Mouse (Mus musculus) forebrain, embryonic 14.5 days (tissue): ENCODE measurements at regions not wholly inside any gene's neighbourhood (a gene's known extent, or its start where the extent isn't known, plus 50 kb on each side); places are given as distances from the start of the nearest gene placed in this dataset.

ENCODE experiments used
- ATAC-seq: fragments of 200-750 bp; cut with Nextera tagmentation; 2 replicates; pipeline ENCODE4 v1.8.0; 2017; ENCODE audit warnings: mild to moderate bottlenecking, moderate library complexity
- DNase-seq: peaks from one replicate; pipeline ENCODE4 v3.0.0-alpha.2; 2015; ENCODE audit warnings: low spot score
- H3K27ac ChIP-seq: fragments of 300-500 bp; sonication (generic); 2 replicates; pipeline ENCODE4 v1.5.1; 2014; ENCODE audit warnings: low read depth, mild to moderate bottlenecking, control low read depth, low read length, moderate library complexity
- H3K27me3 ChIP-seq: fragments of 300-500 bp; sonication (generic); replicated peaks from 2 replicates; pipeline ENCODE4 v1.6.1; 2014; ENCODE audit warnings: low read length, control low read depth, mixed read lengths; ENCODE audit not compliant: control insufficient read depth, insufficient read depth
- H3K36me3 ChIP-seq: fragments of 300-500 bp; sonication (generic); 2 replicates; pipeline ENCODE4 v1.6.1; 2014; ENCODE audit warnings: low read length, control low read depth; ENCODE audit not compliant: control insufficient read depth, insufficient read depth
- H3K4me1 ChIP-seq: fragments of 300-500 bp; sonication (generic); 2 replicates; pipeline ENCODE4 v1.6.1; 2014; ENCODE audit warnings: antibody characterized with exemption, low read length, control low read depth; ENCODE audit not compliant: control insufficient read depth, insufficient read depth
- H3K4me2 ChIP-seq: fragments of 300-500 bp; sonication (generic); 2 replicates; pipeline ENCODE4 v1.6.1; 2014; ENCODE audit warnings: mild to moderate bottlenecking, control low read depth, low read length
- H3K4me3 ChIP-seq: fragments of 300-500 bp; sonication (generic); 2 replicates; pipeline ENCODE4 v1.5.1; 2014; ENCODE audit warnings: low read depth, low read length, control low read depth
- H3K9ac ChIP-seq: fragments of 300-500 bp; sonication (generic); 2 replicates; pipeline ENCODE4 v1.6.1; 2014; ENCODE audit warnings: mild to moderate bottlenecking, low read length, control low read depth, moderate library complexity
- H3K9me3 ChIP-seq: fragments of 300-500 bp; sonication (generic); replicated peaks from 2 replicates; pipeline ENCODE4 v1.6.1; 2016; ENCODE audit warnings: low read length, control low read depth, mixed read lengths; ENCODE audit not compliant: control insufficient read depth
- WGBS: fragments of 180-500 bp; shearing (Covaris S2); extraction: QIAGEN DNeasy Blood & Tissue Kit; methylation state at CpG from one replicate; pipeline ENCODE4 v1.1.7; 2014; 5-methylcytosine and 5-hydroxymethylcytosine counted together

DNA sequence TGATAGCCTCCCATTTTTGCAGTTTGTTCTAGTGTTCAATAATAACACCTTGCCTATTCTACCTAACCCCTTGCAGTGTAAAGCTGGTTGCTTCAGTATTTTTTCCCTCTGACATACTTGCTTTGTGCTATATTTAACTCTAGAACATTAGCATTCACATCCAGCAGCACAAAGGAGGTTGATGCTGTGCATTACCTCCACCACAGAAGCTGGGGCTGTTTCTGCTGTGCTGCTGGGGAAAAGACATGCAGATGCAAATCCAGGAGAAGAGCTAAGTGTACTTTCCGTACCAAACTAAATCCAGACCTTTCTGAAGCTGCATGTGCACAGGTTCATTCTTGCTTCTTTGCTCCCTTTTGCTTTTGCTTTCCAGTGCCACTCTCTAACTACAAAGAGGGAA is 403.9 kb upstream of the Mef2c start:
- no peak overlapping the region for H3K27ac ChIP-seq

DNA sequence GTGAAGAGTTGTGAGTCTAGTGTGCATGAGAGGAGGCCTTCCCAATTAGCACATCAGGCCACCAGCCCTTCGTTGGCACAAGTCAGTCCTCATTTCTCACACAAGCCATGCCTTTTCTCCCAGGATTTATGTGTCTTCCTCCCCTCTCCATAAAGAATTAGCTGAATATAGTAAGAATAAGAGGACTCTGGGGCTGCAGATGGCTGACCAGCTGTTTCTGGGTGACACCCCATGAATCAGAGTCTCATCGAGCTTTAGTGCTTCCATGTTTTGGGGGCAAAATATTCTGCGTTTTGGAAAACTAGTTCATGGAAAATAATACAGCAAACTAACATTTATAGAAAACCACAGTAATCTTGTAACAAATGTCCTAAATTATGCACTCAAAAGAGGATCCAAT is 393.2 kb upstream of the Mef2c start:
- H3K9ac ChIP-seq = no peak overlapping the region

More for the DNA sequence above, 403.9 kb upstream of the Mef2c start:
- no peaks in the 10 kb centered on the region for H3K4me1 ChIP-seq
- WGBS = 63% methylated on average over 1 of the region's 1 CpGs
- no peak overlapping the region for H3K9ac ChIP-seq
- H3K36me3 ChIP-seq = no peaks in the 10 kb centered on the region
- no peaks in the 10 kb centered on the region for H3K27me3 ChIP-seq
- H3K4me2 ChIP-seq = no peak overlapping the region
- no peaks in the 10 kb centered on the region for H3K9me3 ChIP-seq
- no peak for ATAC-seq
- DNase-seq = no peak
- no peak overlapping the region for H3K4me3 ChIP-seq

DNA sequence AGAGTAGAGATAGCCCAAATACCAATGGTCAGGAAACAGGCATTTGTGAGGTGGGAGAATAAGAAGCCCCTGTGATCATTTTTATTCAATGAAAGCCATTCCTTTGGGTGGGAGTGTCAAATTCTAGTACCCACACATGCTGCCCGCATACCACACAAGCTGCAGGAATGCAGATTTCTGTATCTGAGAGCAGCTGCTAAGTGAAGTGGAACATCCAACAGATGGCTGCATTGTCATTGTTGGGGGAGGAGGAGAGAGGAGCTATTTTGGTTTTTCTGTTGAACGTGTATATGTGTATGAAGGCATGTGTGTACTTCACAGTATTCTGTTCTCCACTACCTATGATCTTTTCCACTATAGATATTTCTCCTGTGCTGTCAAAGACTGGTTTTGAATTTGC is 392.3 kb upstream of the Mef2c start:
- Histone ChIP-seq H3K4me3 (no peak overlapping the region), H3K9me3 (no peaks in the 10 kb centered on the region), H3K9ac (no peak overlapping the region), H3K27me3 (no peaks in the 10 kb centered on the region), H3K4me2 (no peak overlapping the region), H3K36me3 (no peaks in the 10 kb centered on the region), H3K4me1 (no peaks in the 10 kb centered on the region), H3K27ac (no peak overlapping the region)
- ATAC-seq (peak; percentile 67), DNase-seq (peak; percentile 33)
- WGBS = 9% methylated on average over 2 of the region's 2 CpGs

More for the DNA sequence above, 393.2 kb upstream of the Mef2c start:
- Histone ChIP-seq H3K4me3 (no peak overlapping the region), H3K36me3 (no peaks in the 10 kb centered on the region), H3K27me3 (no peaks in the 10 kb centered on the region), H3K4me1 (no peaks in the 10 kb centered on the region), H3K9me3 (no peaks in the 10 kb centered on the region), H3K27ac (no peak overlapping the region), H3K4me2 (no peak overlapping the region)
- WGBS = 78% methylated on average over 3 of the region's 3 CpGs
- ATAC-seq = no peak
- no peak for DNase-seq

DNA sequence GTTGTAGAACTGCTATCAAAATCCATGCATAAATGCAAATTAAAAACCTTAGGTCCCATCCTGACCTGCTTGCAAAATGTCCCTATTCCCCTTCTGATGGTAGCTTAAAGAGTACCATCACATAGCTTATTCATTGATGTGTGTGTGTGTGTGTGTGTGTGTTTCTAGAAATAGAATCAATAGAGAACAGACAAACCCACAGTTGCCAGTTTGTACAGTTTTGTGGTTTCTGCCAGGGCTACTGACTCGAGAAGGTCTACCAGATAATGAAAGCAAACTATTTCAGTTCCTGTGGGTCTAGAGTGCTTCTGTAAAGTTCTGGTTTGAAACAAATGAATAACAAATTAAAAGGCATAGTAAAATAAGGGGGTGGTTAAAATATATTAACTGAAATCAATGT is 391.5 kb upstream of the Mef2c start:
- Histone ChIP-seq H3K9ac (no peak overlapping the region), H3K4me1 (no peaks in the 10 kb centered on the region), H3K27ac (no peak overlapping the region), H3K36me3 (no peaks in the 10 kb centered on the region), H3K27me3 (no peaks in the 10 kb centered on the region), H3K4me3 (no peak overlapping the region), H3K9me3 (no peaks in the 10 kb centered on the region), H3K4me2 (no peak overlapping the region)
- ATAC-seq (no peak), DNase-seq (no peak)
- 66% methylated on average over 1 of the region's 1 CpGs for WGBS

DNA sequence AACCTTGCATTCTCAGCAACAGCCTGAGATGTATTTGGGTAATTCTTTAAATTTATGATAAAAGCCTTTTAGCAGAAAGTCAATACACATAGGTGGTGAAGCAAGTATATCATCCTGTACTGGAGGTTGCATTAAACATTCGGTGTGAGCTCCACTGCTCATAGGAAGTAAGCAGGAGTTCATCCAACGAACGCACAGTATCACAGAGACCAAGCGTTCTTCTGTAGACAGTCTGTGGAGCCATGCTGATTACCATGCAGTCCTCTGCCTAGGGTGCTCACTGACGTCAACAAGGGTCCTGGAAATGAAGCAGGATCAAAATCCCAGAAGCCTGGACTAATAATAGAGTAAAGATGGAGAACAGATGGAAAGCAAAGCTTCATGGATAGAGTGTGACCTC is 391.1 kb upstream of the Mef2c start:
- Histone ChIP-seq H3K27ac (no peak overlapping the region), H3K4me1 (no peaks in the 10 kb centered on the region), H3K36me3 (no peaks in the 10 kb centered on the region), H3K27me3 (no peaks in the 10 kb centered on the region), H3K9me3 (no peaks in the 10 kb centered on the region), H3K4me2 (no peak overlapping the region), H3K4me3 (no peak overlapping the region), H3K9ac (no peak overlapping the region)
- 85% methylated on average over 5 of the region's 5 CpGs for WGBS
- DNase-seq (no peak), ATAC-seq (no peak)

DNA sequence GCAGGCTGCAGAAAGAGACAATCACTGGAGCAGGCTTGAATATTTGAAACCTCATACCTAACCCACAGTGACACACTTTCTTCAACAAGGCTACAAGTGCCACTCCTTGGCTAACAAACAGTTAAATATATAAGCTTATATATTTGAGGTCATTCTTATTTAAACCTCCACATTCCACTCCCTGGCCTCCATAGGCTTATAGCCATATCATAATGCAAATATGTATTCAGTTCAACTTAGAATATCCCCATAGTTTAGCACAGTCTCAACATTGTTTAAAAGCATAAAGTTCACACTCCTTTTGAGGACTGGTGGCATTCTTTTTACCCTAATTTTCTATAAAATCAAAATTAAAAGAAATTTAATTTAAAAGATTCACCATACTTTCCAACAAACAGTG is 390.0 kb upstream of the Mef2c start:
- H3K4me1 ChIP-seq = no peaks in the 10 kb centered on the region
- DNase-seq = no peak
- no peaks in the 10 kb centered on the region for H3K36me3 ChIP-seq
- no peaks in the 10 kb centered on the region for H3K9me3 ChIP-seq
- no peak for ATAC-seq
- H3K27me3 ChIP-seq = no peaks in the 10 kb centered on the region
- no peak overlapping the region for H3K4me3 ChIP-seq
- no peak overlapping the region for H3K4me2 ChIP-seq
- no peak overlapping the region for H3K27ac ChIP-seq
- H3K9ac ChIP-seq = no peak overlapping the region

DNA sequence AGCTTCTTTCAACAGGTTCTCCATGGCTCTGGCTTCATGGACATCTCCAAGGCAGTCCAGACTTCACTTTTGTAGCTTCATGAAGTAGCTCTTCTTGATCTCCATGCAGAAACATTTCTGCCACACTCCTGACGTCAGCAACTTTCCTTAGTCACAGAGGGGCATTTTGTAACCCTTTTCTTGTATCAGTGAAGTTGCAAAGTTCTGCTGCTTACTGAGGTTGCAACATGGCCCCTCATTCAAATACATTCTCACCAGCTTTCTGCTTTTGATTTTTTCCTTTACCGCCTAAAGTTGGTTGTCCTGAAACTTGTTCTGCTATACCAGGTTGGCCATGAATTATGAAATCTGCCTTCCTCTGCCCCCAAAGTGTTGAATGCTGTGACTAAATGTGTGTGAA is 389.4 kb upstream of the Mef2c start:
- Histone ChIP-seq H3K27me3 (no peaks in the 10 kb centered on the region), H3K4me2 (no peak overlapping the region), H3K9ac (no peak overlapping the region), H3K4me3 (no peak overlapping the region), H3K27ac (no peak overlapping the region), H3K9me3 (no peaks in the 10 kb centered on the region), H3K36me3 (no peaks in the 10 kb centered on the region), H3K4me1 (no peaks in the 10 kb centered on the region)
- DNase-seq = no peak
- 89% methylated on average over 2 of the region's 2 CpGs for WGBS
- ATAC-seq = no peak

DNA sequence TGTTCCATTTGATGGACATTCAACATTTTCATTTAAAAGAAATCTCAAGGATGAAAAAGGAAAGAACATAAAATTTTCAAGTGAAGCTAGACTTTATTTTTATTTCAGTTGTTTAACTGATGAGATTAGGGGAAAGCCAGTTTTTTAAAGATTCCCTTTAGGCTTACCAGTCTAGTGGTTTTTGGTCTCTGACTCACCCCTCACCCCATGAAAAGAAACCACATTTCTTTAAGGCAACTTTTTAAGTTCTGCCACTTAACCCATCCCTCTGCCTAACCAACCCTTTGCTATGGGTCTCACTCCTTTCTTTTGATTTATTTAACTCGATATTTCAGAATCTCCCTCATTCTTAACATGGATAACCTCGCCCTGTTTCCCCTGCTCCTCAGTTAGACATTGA is 388.1 kb upstream of the Mef2c start:
- H3K9ac ChIP-seq = no peak overlapping the region
- H3K4me3 ChIP-seq = no peak overlapping the region
- no peaks in the 10 kb centered on the region for H3K9me3 ChIP-seq
- WGBS = 91% methylated on average over 2 of the region's 2 CpGs
- no peaks in the 10 kb centered on the region for H3K4me1 ChIP-seq
- ATAC-seq (no peak), DNase-seq (no peak)
- no peak overlapping the region for H3K27ac ChIP-seq
- no peak overlapping the region for H3K4me2 ChIP-seq
- H3K27me3 ChIP-seq = no peaks in the 10 kb centered on the region
- H3K36me3 ChIP-seq = no peaks in the 10 kb centered on the region

DNA sequence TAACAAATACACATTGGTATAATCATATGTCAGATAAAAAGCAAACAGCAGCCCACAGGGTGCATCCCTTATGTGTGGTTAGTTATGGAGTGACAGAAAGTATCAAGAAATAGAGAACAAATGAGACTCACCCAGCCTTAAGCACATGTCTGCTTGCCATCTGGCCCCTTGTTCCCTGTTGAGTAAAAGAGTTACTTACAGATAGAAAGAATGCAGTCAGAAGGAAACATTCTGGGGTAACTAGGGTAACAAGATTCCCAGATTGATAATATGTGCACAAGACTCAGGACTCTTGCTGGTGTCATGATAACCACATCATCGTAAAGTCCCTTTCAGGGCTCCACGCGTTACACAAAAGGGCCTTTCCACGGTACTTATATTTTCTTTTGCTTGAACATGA is 383.5 kb upstream of the Mef2c start:
- no peaks in the 10 kb centered on the region for H3K36me3 ChIP-seq

DNA sequence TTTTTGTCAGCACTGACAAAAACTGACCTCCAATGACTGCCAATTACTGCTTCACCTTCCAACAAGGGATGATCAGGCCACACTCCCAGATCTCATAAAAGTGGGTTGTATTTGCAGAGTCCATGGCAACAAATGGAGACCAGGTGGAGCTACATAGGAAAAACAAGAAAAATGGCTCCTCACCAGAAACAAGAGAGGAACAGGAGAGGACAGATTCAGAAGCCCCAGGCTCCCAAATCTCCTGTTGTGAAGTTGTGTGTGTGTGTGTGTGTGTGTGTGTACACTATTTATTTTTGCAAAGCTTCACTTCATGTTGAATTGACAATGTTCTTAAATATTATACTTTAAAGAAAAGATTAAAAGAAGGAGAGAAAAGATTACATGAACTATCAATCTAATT is 380.2 kb upstream of the Mef2c start:
- Histone ChIP-seq H3K4me3 (no peak overlapping the region), H3K4me2 (no peak overlapping the region)
- no peak for ATAC-seq

More for the DNA sequence above, 383.5 kb upstream of the Mef2c start:
- DNase-seq (no peak), ATAC-seq (no peak)
- no peak overlapping the region for H3K9ac ChIP-seq
- no peaks in the 10 kb centered on the region for H3K27me3 ChIP-seq
- H3K4me3 ChIP-seq = no peak overlapping the region
- H3K27ac ChIP-seq = no peak overlapping the region
- no peaks in the 10 kb centered on the region for H3K9me3 ChIP-seq
- no peaks in the 10 kb centered on the region for H3K4me1 ChIP-seq
- WGBS = 72% methylated on average over 4 of the region's 4 CpGs
- no peak overlapping the region for H3K4me2 ChIP-seq

More for the DNA sequence above, 380.2 kb upstream of the Mef2c start:
- no peak overlapping the region for H3K27ac ChIP-seq
- H3K4me1 ChIP-seq = no peaks in the 10 kb centered on the region
- no peaks in the 10 kb centered on the region for H3K27me3 ChIP-seq
- no peak overlapping the region for H3K9ac ChIP-seq
- no peaks in the 10 kb centered on the region for H3K36me3 ChIP-seq
- no peak for DNase-seq
- H3K9me3 ChIP-seq = no peaks in the 10 kb centered on the region
